Mouse (Mus musculus): ENCODE data around the gene Npdc1.
A peak's percentile ranks its signal among the peaks of the same experiment; 100 is the strongest.

The Npdc1 gene

GRCm38 (mm10) chr2:25399051-25399450 lies at the start of gene Npdc1:
Gene Npdc1, plus strand, starts transcription at chr2:25399351.
- no peak for DNase-seq (ENCODE audit: extremely low spot score)

- no peak for DNase-seq (ENCODE audit: extremely low spot score)
Observed at GRCm38 (mm10) chr2:25349499-25349898, 49.7 kb upstream of the Npdc1 start.

GRCm38 (mm10) chr2:25350701-25351100 lies 48.5 kb upstream of the Npdc1 start:
- no peak for DNase-seq (ENCODE audit: extremely low spot score)

GRCm38 (mm10) chr2:25354211-25354610 lies 44.9 kb upstream of the Npdc1 start:
- DNase-seq (ENCODE audit: extremely low spot score), result no peak

GRCm38 (mm10) chr2:25355419-25356066 lies 43.6 kb upstream of the Npdc1 start:
- DNase-seq (ENCODE audit: extremely low spot score), result no peak

- peak; percentile 84 for DNase-seq (ENCODE audit: extremely low spot score)
Observed at GRCm38 (mm10) chr2:25356208-25357079, 42.7 kb upstream of the Npdc1 start, which contains the start of gene Dpp7. Gene Dpp7, minus strand, starts transcription at chr2:25356359.

- DNase-seq (ENCODE audit: extremely low spot score), result no peak
Observed at GRCm38 (mm10) chr2:25359848-25360247, 39.3 kb upstream of the Npdc1 start.

- no peak for DNase-seq (ENCODE audit: extremely low spot score)
Observed at GRCm38 (mm10) chr2:25363478-25364178, 35.5 kb upstream of the Npdc1 start.

- DNase-seq (ENCODE audit: extremely low spot score), result no peak
Observed at GRCm38 (mm10) chr2:25364313-25364712, 34.8 kb upstream of the Npdc1 start.

- DNase-seq (ENCODE audit: extremely low spot score), result no peak
Observed at GRCm38 (mm10) chr2:25364761-25365090, 34.4 kb upstream of the Npdc1 start.

- peak; percentile 71 for DNase-seq (ENCODE audit: extremely low spot score)
Observed at GRCm38 (mm10) chr2:25365091-25365761, 33.9 kb upstream of the Npdc1 start, which contains the start of gene Uap1l1. Gene Uap1l1, minus strand, starts transcription at chr2:25365682.

GRCm38 (mm10) chr2:25369996-25370395 lies 29.2 kb upstream of the Npdc1 start:
- DNase-seq (ENCODE audit: extremely low spot score), result no peak

- DNase-seq (ENCODE audit: extremely low spot score), result peak; percentile 90
Observed at GRCm38 (mm10) chr2:25371764-25372643, 27.1 kb upstream of the Npdc1 start, which contains the start of gene Sapcd2. Gene Sapcd2, plus strand, starts transcription at chr2:25372321.

- DNase-seq (ENCODE audit: extremely low spot score), result no peak
Observed at GRCm38 (mm10) chr2:25372644-25373391, 26.3 kb upstream of the Npdc1 start.

GRCm38 (mm10) chr2:25373431-25373830 lies 25.7 kb upstream of the Npdc1 start:
- no peak for DNase-seq (ENCODE audit: extremely low spot score)

- DNase-seq (ENCODE audit: extremely low spot score), result no peak
Observed at GRCm38 (mm10) chr2:25376589-25376988, 22.6 kb upstream of the Npdc1 start.

GRCm38 (mm10) chr2:25384492-25384891 lies 14.7 kb upstream of the Npdc1 start:
- DNase-seq (ENCODE audit: extremely low spot score), result no peak

GRCm38 (mm10) chr2:25391266-25391665 lies 7.9 kb upstream of the Npdc1 start:
- DNase-seq (ENCODE audit: extremely low spot score), result no peak

- DNase-seq (ENCODE audit: extremely low spot score), result no peak
Observed at GRCm38 (mm10) chr2:25394281-25395221, 4.6 kb upstream of the Npdc1 start.

Data from embryo, embryonic 9.5 days (tissue).